Mouse (Mus musculus) megakaryocyte, embryonic 14.5 days (primary cell): Measurements from ENCODE around the gene Nfam1.

ENCODE experiments used
- FLI1 ChIP-seq: IDR thresholded peaks from 2 replicates; pipeline ENCODE4 v1.6.1; 2012; ENCODE audit warnings: low read length, inconsistent platforms, mixed read lengths
- GATA1 ChIP-seq: IDR thresholded peaks from 3 replicates; pipeline ENCODE4 v1.6.1; 2012; ENCODE audit warnings: mixed read lengths, low read length, inconsistent platforms, borderline replicate concordance

- TF ChIP-seq FLI1 (no peak), GATA1 (no peak)
Measured at GRCm38 (mm10) chr15:83065543-83065942, 32.4 kb upstream of the Nfam1 start.
